Mouse (Mus musculus): ENCODE data around the gene Adgrl1.

The Adgrl1 gene

DNA sequence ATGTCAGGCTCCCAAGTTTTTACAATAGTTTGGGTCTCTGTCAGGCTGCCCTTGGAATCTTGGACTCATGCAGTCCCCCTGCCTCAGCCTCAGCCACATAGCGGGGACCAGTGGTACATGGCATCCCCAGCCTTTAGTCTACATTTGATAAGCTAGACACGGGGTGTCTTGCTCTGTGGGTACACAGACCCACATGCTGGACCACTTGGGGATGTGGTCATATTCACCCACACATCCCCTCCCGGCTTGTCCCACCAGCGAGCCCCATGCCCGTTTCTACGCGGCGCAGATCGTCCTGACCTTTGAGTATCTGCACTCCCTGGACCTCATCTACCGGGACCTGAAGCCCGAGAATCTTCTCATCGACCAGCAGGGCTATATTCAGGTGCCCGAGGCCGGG, 90.3 kb downstream of the Adgrl1 start:
- ATAC-seq (ENCODE audit: low TSS enrichment): no peak

Measured in frontal cortex, adult (tissue).